Mouse (Mus musculus) olfactory bulb, adult 2 months (tissue): ENCODE measurements around the gene Adam19.

Source experiments
- CTCF ChIP-seq: fragments of 200-500 bp; IDR thresholded peaks from 2 replicates; pipeline ENCODE4 v1.5.1; 2012; ENCODE audit warnings: low read depth, mild to moderate bottlenecking, low read length, moderate library complexity; ENCODE audit not compliant: insufficient read depth
- POLR2A ChIP-seq: fragments of 200-500 bp; IDR thresholded peaks from 2 replicates; pipeline ENCODE4 v1.6.1; 2012; ENCODE audit warnings: mild to moderate bottlenecking, low read depth, low read length, moderate library complexity; ENCODE audit not compliant: insufficient read depth

GRCm38 (mm10) chr11:46020246-46020645 lies 35.5 kb upstream of the Adam19 start:
- TF ChIP-seq CTCF, result no peak
- TF ChIP-seq POLR2A, result no peak
